Mouse (Mus musculus): ENCODE data around the gene Serpina3b.

DNA sequence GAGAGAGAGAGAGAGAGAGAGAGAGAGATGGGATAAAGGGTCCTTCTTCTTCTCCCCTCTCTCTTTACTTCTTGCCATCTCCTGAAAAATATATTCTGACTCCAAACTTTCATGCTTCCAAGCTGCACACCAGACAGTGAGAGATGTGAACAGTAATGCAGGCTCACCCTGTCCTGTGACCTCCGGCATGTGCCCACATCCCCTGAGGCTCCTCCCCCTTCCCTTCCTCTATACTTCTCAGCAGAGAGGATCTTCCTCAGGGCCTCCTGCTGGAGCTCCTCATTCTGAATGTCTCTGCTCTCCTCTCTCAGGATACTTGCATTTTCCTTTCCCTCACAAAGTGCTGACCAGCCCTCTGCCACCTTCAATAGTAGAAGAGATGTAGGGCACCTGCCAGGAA, 14.6 kb downstream of the Serpina3b start:
- TF ChIP-seq GATA1 (IDR thresholded peaks at IDR 0.05; ENCODE audit: borderline replicate concordance, low read length) (no peak), FLI1 (IDR thresholded peaks at IDR 0.05; ENCODE audit: low read length) (no peak)
